In the genomic region with DNA sequence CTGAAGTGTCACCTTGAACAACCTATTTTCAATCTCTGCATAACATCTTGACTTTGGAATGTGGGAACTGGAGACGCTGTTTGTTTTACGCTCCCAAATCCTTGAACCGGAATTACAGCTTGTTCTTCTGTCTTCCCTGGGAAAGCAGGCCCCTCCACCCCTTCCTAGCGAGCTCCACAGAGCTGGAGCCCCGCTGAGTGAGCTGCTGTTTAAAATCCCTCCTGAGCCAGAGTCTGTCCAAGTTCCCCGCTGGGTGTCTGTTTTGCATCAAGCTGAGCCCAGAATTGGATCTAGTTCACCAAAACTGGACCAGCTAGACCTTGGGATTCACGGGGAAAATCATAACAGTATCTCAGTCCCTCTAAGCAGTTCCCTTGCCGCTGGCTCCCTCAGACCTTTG, we compare ENCODE assay signal across 10 mouse cellular contexts.
DNase-seq lines count a peak whose midpoint lies in the region; ATAC-seq and TF ChIP-seq lines count a peak whose summit lies in the region.
"Had no signal": no experiment of that assay in that cellular context is flagged by ENCODE, and none has a peak within 500 bp of the region (broad histone marks: within the 10 kb centered on the region; RNA-seq: fewer than 3 reads in every experiment).

No protein-coding gene starts in this region.

- H3K27me3 ChIP-seq in forebrain, embryonic 14.5 days (replicated peaks; ENCODE audit: control insufficient read depth, insufficient read depth, low read length) = no peaks in the 10 kb centered on the region
- no peaks in the 10 kb centered on the region for H3K27me3 ChIP-seq in limb, embryonic 15.5 days

- H3K4me1 ChIP-seq in lung, adult 2 months (ENCODE audit: control insufficient read depth, insufficient read depth, low read length) = peaks cover 9% of the 10 kb centered on the region
- H3K4me1 ChIP-seq in forebrain, embryonic 14.5 days (ENCODE audit: control insufficient read depth, insufficient read depth, low read length) = peaks cover 25% of the 10 kb centered on the region; the same call in 1 of the 2 replicates
- H3K4me1 ChIP-seq in limb, embryonic 15.5 days = peaks cover 34% of the 10 kb centered on the region

- no peak overlapping the region for H3K9ac ChIP-seq in forebrain, embryonic 14.5 days (ENCODE audit: low read length)
- no peak overlapping the region for H3K9ac ChIP-seq in limb, embryonic 15.5 days

- H3K27ac ChIP-seq in forebrain, embryonic 14.5 days (ENCODE audit: low read depth, low read length) = 0 out of 2 replicates have a peak overlapping the region, but pooled peaks have one; percentile 9
- H3K27ac ChIP-seq in limb, embryonic 15.5 days = 0 out of 2 replicates have a peak overlapping the region, but pooled peaks have one; percentile 33
- H3K27ac ChIP-seq: macrophage had no signal

- H3K36me3 ChIP-seq in forebrain, embryonic 14.5 days (ENCODE audit: control insufficient read depth, insufficient read depth, low read length) = no peaks in the 10 kb centered on the region
- no peaks in the 10 kb centered on the region for H3K36me3 ChIP-seq in limb, embryonic 15.5 days
- H3K36me3 ChIP-seq: G1E had no signal

- H3K4me3 ChIP-seq in lung, adult 2 months (replicated peaks; ENCODE audit: extremely low read depth, low read depth, low read length) = no peak overlapping the region
- no peak overlapping the region for H3K4me3 ChIP-seq in forebrain, embryonic 14.5 days (ENCODE audit: low read depth, low read length)
- H3K4me3 ChIP-seq in limb, embryonic 15.5 days = no peak overlapping the region

- H3K4me2 ChIP-seq in forebrain, embryonic 14.5 days (ENCODE audit: low read length) = 0 out of 2 replicates have a peak overlapping the region, but pooled peaks have one; percentile 5
- H3K4me2 ChIP-seq in limb, embryonic 15.5 days = 0 out of 2 replicates have a peak overlapping the region, but pooled peaks have one; percentile 1

- TF ChIP-seq CTCF in lung, adult 2 months (IDR thresholded peaks at IDR 0.05; ENCODE audit: insufficient read depth, low read length) = no peak

- no peaks in the 10 kb centered on the region for H3K9me3 ChIP-seq in forebrain, embryonic 14.5 days (replicated peaks; ENCODE audit: control insufficient read depth, low read length)
- H3K9me3 ChIP-seq in limb, embryonic 15.5 days = no peaks in the 10 kb centered on the region

- ATAC-seq in forebrain, embryonic 14.5 days = no peak
- ATAC-seq in limb, embryonic 15.5 days (ENCODE audit: insufficient number of reproducible peaks, low FRiP score, low TSS enrichment, low read depth) = no peak

- TF ChIP-seq POLR2A in lung, adult 2 months (IDR thresholded peaks at IDR 0.05; ENCODE audit: borderline replicate concordance, extremely low read depth, low read depth, low read length) = no peak

- WGBS in lung, adult 2 months = 20% methylated on average over 8 of the region's 8 CpGs
- 8% methylated on average over 8 of the region's 8 CpGs for WGBS in forebrain, embryonic 14.5 days
- 10% methylated on average over 8 of the region's 8 CpGs for WGBS in limb, embryonic 15.5 days

- intact Hi-C loops in heart, postnatal 25 days (cut with DNase I) = no loop called here

- DNase-seq in lung, adult 18-20 months = peak; percentile 9 to 39
- no peak for DNase-seq in lung, adult 2 months
- peak; percentile 46 for DNase-seq in forebrain, embryonic 14.5 days (ENCODE audit: low spot score)
- peak; percentile 9 for DNase-seq in heart, postnatal 25 days (ENCODE audit: low spot score)
- peak; percentile 50 for DNase-seq in retina, postnatal 1 day
- no peak for DNase-seq in c-Kit-positive CD71-positive TER-119-positive erythroid progenitor cells, embryonic 14.5 days (ENCODE audit: low spot score)
- DNase-seq in spleen, adult 12 weeks (ENCODE audit: low spot score) = no peak

Comparison
In these comparisons a context has a peak if more than half of its experiments do, and no peak if none do; other contexts are left out.
1. DNase-seq: peak in lung, adult 18-20 months (2 of 2), forebrain, embryonic 14.5 days (single experiment), heart, postnatal 25 days (single experiment) and retina, postnatal 1 day (single experiment); none in lung, adult 2 months (single experiment), c-Kit-positive CD71-positive TER-119-positive erythroid progenitor cells, embryonic 14.5 days (single experiment) and spleen, adult 12 weeks (single experiment).